Mouse (Mus musculus) MEL (cell line): ENCODE results near the gene Fgfr2.

Experiments
- BHLHE40 ChIP-seq: IDR thresholded peaks from 2 replicates; pipeline ENCODE4 v1.6.1; 2012; ENCODE audit warnings: low read depth, mild to moderate bottlenecking, inconsistent platforms, low read length, improper control_type of control experiment, borderline replicate concordance
- CTCF ChIP-seq, 3 experiments: IDR thresholded peaks in 2 of 3; conservative IDR thresholded peaks in 1 of 3; 2 replicates each; pipeline ENCODE4 v1.5.1; 2011 to 2012; ENCODE audit warnings: low read length in 3 of 3, low read depth in 2 of 3, mild to moderate bottlenecking in 2 of 3, improper control_type of control experiment in 1 of 3, inconsistent platforms in 1 of 3, mixed read lengths in 1 of 3, moderate library complexity in 1 of 3; ENCODE audit not compliant: control insufficient read depth in 1 of 3, insufficient read depth in 1 of 3, poor library complexity in 1 of 3, severe bottlenecking in 1 of 3
- ELF1 ChIP-seq: IDR thresholded peaks from 2 replicates; pipeline ENCODE4 v1.6.1; 2014; ENCODE audit warnings: low read depth, mild to moderate bottlenecking, inconsistent platforms, low read length, improper control_type of control experiment, moderate library complexity
- EP300 ChIP-seq, 2 experiments: IDR thresholded peaks; 2 replicates each; pipeline ENCODE4 v1.6.1; 2011; ENCODE audit warnings: improper control_type of control experiment in 2 of 2, low read length in 2 of 2, low read depth in 1 of 2, mild to moderate bottlenecking in 1 of 2
- MAFK ChIP-seq: IDR thresholded peaks from 2 replicates; pipeline ENCODE4 v1.6.1; 2011; ENCODE audit warnings: low read depth, mild to moderate bottlenecking, low read length, improper control_type of control experiment, borderline replicate concordance
- MAX ChIP-seq: IDR thresholded peaks from 2 replicates; pipeline ENCODE4 v1.6.1; 2011; ENCODE audit warnings: low read length, improper control_type of control experiment
- MAZ ChIP-seq: IDR thresholded peaks from 2 replicates; pipeline ENCODE4 v1.6.1; 2012; ENCODE audit warnings: low read depth, mild to moderate bottlenecking, inconsistent platforms, low read length, improper control_type of control experiment
- NELFE ChIP-seq: IDR thresholded peaks from 2 replicates; pipeline ENCODE4 v1.6.1; 2011; ENCODE audit warnings: low read depth, low read length, improper control_type of control experiment
- NRF1 ChIP-seq: IDR thresholded peaks from 2 replicates; pipeline ENCODE4 v1.6.1; 2014; ENCODE audit warnings: low read depth, mild to moderate bottlenecking, inconsistent platforms, low read length, improper control_type of control experiment, moderate library complexity; ENCODE audit not compliant: poor library complexity, insufficient read depth, severe bottlenecking
- POLR2AphosphoS2 ChIP-seq: IDR thresholded peaks from 2 replicates; pipeline ENCODE4 v1.6.1; 2011; ENCODE audit warnings: low read length, improper control_type of control experiment
- UBTF ChIP-seq: IDR thresholded peaks from 2 replicates; pipeline ENCODE4 v1.6.1; 2012; ENCODE audit warnings: low read depth, mild to moderate bottlenecking, inconsistent platforms, low read length, improper control_type of control experiment, moderate library complexity, borderline replicate concordance; ENCODE audit not compliant: insufficient read depth
- USF1 ChIP-seq: IDR thresholded peaks from 2 replicates; pipeline ENCODE4 v1.6.1; 2014; ENCODE audit warnings: low read depth, mild to moderate bottlenecking, inconsistent platforms, low read length, improper control_type of control experiment, moderate library complexity
- ZKSCAN1 ChIP-seq: IDR thresholded peaks from 2 replicates; pipeline ENCODE4 v1.6.1; 2012; ENCODE audit warnings: low read depth, mild to moderate bottlenecking, inconsistent platforms, low read length, improper control_type of control experiment, moderate library complexity

GRCm38 (mm10) chr7:133120221-133120751 is 2.9 kb downstream of the Fgfr2 start:
- no peak for TF ChIP-seq MAZ
- no peak for TF ChIP-seq NRF1
- no peak for TF ChIP-seq MAFK
- no peak for TF ChIP-seq USF1
- TF ChIP-seq CTCF (IDR thresholded peaks at IDR 0.05 in 2 of 3, conservative IDR thresholded peaks at IDR 0.05 in 1 of 3; ENCODE audit: control insufficient read depth in 1 of 3, insufficient read depth in 1 of 3, low read depth in 2 of 3, low read length in 3 of 3, poor library complexity in 1 of 3, severe bottlenecking in 1 of 3), result no peak
- no peak for TF ChIP-seq ELF1
- TF ChIP-seq MAX, result no peak
- no peak for TF ChIP-seq BHLHE40
- no peak for TF ChIP-seq EP300 (IDR thresholded peaks at IDR 0.05; ENCODE audit: low read depth in 1 of 2, low read length in 2 of 2)
- TF ChIP-seq POLR2AphosphoS2, result no peak
- TF ChIP-seq NELFE, result no peak
- no peak for TF ChIP-seq UBTF
- TF ChIP-seq ZKSCAN1, result no peak
